Mouse (Mus musculus) layer of hippocampus, postnatal 36 days (tissue): ENCODE data around the gene Tmc6. TPM values are rescaled to one million over a fixed set of nuclear protein-coding genes. Genes with fewer than 3 reads are reported as not detected.
A peak's percentile ranks its signal among the peaks of the same experiment; 100 is the strongest.

Source experiments
- DNase-seq, 2 experiments: peaks; one replicate each; pipeline ENCODE4 v3.0.0; 2022
- total RNA-seq, 2 experiments: library from RNA; stranded (reverse); gene quantifications; 2 replicates each; pipeline ENCODE4 v1.2.3; 2021

Tmc6 gene
- total RNA-seq, 2 experiments from 2014 or later: 7.3 to 9.7 TPM

- DNase-seq: peak; percentile 84 to 86
Measured at GRCm38 (mm10) chr11:117749414-117749813, 32.6 kb downstream of the Tmc6 start.

- DNase-seq: no peak
Measured at GRCm38 (mm10) chr11:117748628-117749027, 33.4 kb downstream of the Tmc6 start.

GRCm38 (mm10) chr11:117743454-117744030 is 38.5 kb downstream of the Tmc6 start:
- no peak for DNase-seq

GRCm38 (mm10) chr11:117742715-117743114 is 39.3 kb downstream of the Tmc6 start:
- DNase-seq: no peak

- no peak for DNase-seq
Measured at GRCm38 (mm10) chr11:117742243-117742642, 39.8 kb downstream of the Tmc6 start.

- no peak for DNase-seq
Measured at GRCm38 (mm10) chr11:117741128-117741527, 40.9 kb downstream of the Tmc6 start.

- DNase-seq: no peak
Measured at GRCm38 (mm10) chr11:117738123-117738522, 43.9 kb downstream of the Tmc6 start.

- no peak for DNase-seq
Measured at GRCm38 (mm10) chr11:117736037-117736689, 45.8 kb downstream of the Tmc6 start.

- no peak for DNase-seq
Measured at GRCm38 (mm10) chr11:117731470-117731869, 50.5 kb downstream of the Tmc6 start.

GRCm38 (mm10) chr11:117730490-117730838 is 51.5 kb downstream of the Tmc6 start:
- no peak for DNase-seq

GRCm38 (mm10) chr11:117729798-117730489 is 52.1 kb downstream of the Tmc6 start:
- DNase-seq: no peak

GRCm38 (mm10) chr11:117729341-117729740 is 52.7 kb downstream of the Tmc6 start:
- no peak for DNase-seq

- no peak for DNase-seq
Measured at GRCm38 (mm10) chr11:117728841-117729240, 53.2 kb downstream of the Tmc6 start.

GRCm38 (mm10) chr11:117728245-117728644 is 53.8 kb downstream of the Tmc6 start:
- DNase-seq: no peak

- no peak for DNase-seq
Measured at GRCm38 (mm10) chr11:117727031-117727430, 55.0 kb downstream of the Tmc6 start.

GRCm38 (mm10) chr11:117724604-117725301 is 57.2 kb downstream of the Tmc6 start:
- no peak for DNase-seq

GRCm38 (mm10) chr11:117718838-117719237 is 63.2 kb downstream of the Tmc6 start:
- DNase-seq: no peak

Other genes with a start within 250 kb of the Tmc6 start
- 10 to 100 TPM; 67.5 to 75.6 TPM for gene Tnrc6c, start 127.9 kb downstream of the Tmc6 start, total RNA-seq
- under 1 TPM; 0.47 to 0.83 TPM for gene Tmc8, start 122 bp downstream of the Tmc6 start, total RNA-seq
- gene 6030468B19Rik, start 15.5 kb upstream of the Tmc6 start, total RNA-seq: under 1 TPM in 1 of 2 experiments, not detected in 1; 0.61 TPM
- 1 to 10 TPM; 1.5 to 1.7 TPM for gene Gm20708, start 27.5 kb upstream of the Tmc6 start, total RNA-seq
- gene Syngr2, start 27.5 kb upstream of the Tmc6 start, total RNA-seq: 10 to 100 TPM; 10.4 to 16.9 TPM
- 1 to 10 TPM; 3.8 to 4.0 TPM for gene Afmid, start 43.7 kb upstream of the Tmc6 start, total RNA-seq
- under 1 TPM; 0.88 to 0.97 TPM for gene Tk1, start 43.9 kb upstream of the Tmc6 start, total RNA-seq
- 1 to 10 TPM in 1 of 2 experiments, under 1 TPM in 1; 0.77 to 1.4 TPM for gene Birc5, start 67.1 kb upstream of the Tmc6 start, total RNA-seq
- gene Tmem235, start 78.6 kb upstream of the Tmc6 start, total RNA-seq: under 1 TPM in 1 of 2 experiments, not detected in 1; 0.33 TPM
- gene Tha1, start 91.3 kb upstream of the Tmc6 start, total RNA-seq: 1 to 10 TPM; 3.0 to 3.8 TPM
- gene Socs3, start 187.8 kb upstream of the Tmc6 start, total RNA-seq: 1 to 10 TPM; 1.3 to 1.4 TPM
- gene Pgs1, start 204.1 kb upstream of the Tmc6 start, total RNA-seq: 10 to 100 TPM; 75.1 to 79.4 TPM